Mouse (Mus musculus) neutrophil, adult 5-6 weeks (primary cell): ENCODE data around the gene Nr1i2. TPM values are rescaled to one million over a fixed set of nuclear protein-coding genes. Genes with fewer than 3 reads are reported as not detected.
"Not testable (repeated sequence)": the region's sequence is repeated elsewhere in the genome, so short reads cannot be mapped to it uniquely, and the experiment has no call there.

Experiments
- ATAC-seq: fragments of 151-379, 151-347 bp; 2 replicates; pipeline ENCODE4 v1.8.0; 2017; ENCODE audit warnings: mild to moderate bottlenecking, moderate TSS enrichment; ENCODE audit not compliant: insufficient number of reproducible peaks, poor library complexity, low FRiP score, severe bottlenecking; ENCODE audit errors: extremely low read depth
- total RNA-seq: library from RNA; stranded (forward); fragments of 200-1000 nt; gene quantifications from 2 replicates; pipeline ENCODE4 v1.2.3, GENCODE M21; 2017

The Nr1i2 gene
- total RNA-seq, 1 experiment from 2014 or later = not detected

- ATAC-seq = no peak
These were observed 50.5 kb downstream of the Nr1i2 start for GRCm38 (mm10) chr16:38244111-38244510.

DNA sequence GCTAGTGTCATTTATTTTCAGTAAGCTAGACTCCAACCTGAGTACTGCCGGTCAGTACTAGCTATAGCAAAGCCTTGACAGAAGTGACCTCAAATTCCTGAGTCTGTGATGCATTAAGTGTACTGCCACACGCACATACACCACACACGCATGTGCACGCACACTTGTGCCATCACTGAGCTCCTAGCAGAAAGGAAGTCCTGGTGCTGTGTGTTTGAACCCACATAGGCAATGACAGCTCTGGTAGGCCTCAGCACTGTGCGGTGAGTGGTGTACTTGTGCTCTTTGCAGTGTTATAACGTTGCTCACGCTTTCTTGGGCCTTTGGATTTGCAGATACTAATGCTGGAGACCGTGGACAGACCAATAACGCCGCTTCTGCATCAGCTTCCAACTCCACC lies 54.5 kb downstream of the Nr1i2 start:
- no peak for ATAC-seq

GRCm38 (mm10) chr16:38239729-38240128 lies 54.9 kb downstream of the Nr1i2 start:
- peak; percentile 95 for ATAC-seq

GRCm38 (mm10) chr16:38236936-38237585 lies 57.6 kb downstream of the Nr1i2 start:
- no peak for ATAC-seq

DNA sequence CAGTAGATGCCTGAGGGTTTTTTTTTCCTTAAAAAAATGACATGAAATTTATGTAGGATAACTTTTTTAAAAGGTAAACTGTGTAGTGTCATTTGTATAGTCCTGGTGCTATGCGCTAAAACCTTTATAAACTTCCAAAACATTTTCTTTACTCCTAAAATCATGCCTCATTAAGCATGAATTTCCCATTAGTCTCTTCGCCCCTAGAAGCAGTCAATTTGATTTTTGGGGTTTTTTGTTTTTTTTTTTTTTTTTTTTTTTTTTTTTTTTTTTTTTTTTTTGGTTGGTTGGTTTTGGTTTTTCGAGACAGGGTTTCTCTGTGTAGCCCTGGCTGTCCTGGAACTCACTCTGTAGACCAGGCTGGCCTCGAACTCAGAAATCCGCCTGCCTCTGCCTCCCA lies 72.1 kb downstream of the Nr1i2 start:
- ATAC-seq = not testable (repeated sequence)

- no peak for ATAC-seq
These were observed 89.4 kb downstream of the Nr1i2 start for GRCm38 (mm10) chr16:38205272-38205671.

Other genes with a start within 250 kb of the Nr1i2 start
- 54.5 and 60.2 TPM in 2 replicates for gene Gsk3b, start 205.8 kb downstream of the Nr1i2 start, total RNA-seq
- 0.25 TPM in 1 of 2 replicates, not detected in the other for gene Maats1, start 47.3 kb upstream of the Nr1i2 start, total RNA-seq
- gene Cox17, start 52.2 kb upstream of the Nr1i2 start, total RNA-seq = 317 and 339 TPM in 2 replicates
- gene Gm21987, start 52.2 kb upstream of the Nr1i2 start, total RNA-seq = not detected in 2 replicates
- gene Popdc2, start 67.4 kb upstream of the Nr1i2 start, total RNA-seq = 0.35 and 1.4 TPM in 2 replicates
- 0.47 TPM in 1 of 2 replicates, not detected in the other for gene Pla1a, start 138.3 kb upstream of the Nr1i2 start, total RNA-seq
- gene Adprh, start 157.9 kb upstream of the Nr1i2 start, total RNA-seq = 26.4 and 33.0 TPM in 2 replicates
- gene Cd80, start 160.7 kb upstream of the Nr1i2 start, total RNA-seq = 16.6 and 18.4 TPM in 2 replicates
- 17.3 and 18.0 TPM in 2 replicates for gene Timmdc1, start 227.8 kb upstream of the Nr1i2 start, total RNA-seq